Mouse (Mus musculus) liver, embryonic 14.5 days (tissue): ENCODE results near the gene Zmynd12.

ENCODE experiments used
- CTCF ChIP-seq: IDR thresholded peaks from 2 replicates; pipeline ENCODE4 v1.5.1; 2016; ENCODE audit warnings: antibody characterized with exemption, low read depth, control low read depth
- EP300 ChIP-seq: IDR thresholded peaks from 2 replicates; pipeline ENCODE4 v1.6.1; 2016; ENCODE audit warnings: antibody characterized with exemption, low read depth

- TF ChIP-seq CTCF (no peak), EP300 (no peak)
Measured at GRCm38 (mm10) chr4:119437936-119438335, 15.3 kb downstream of the Zmynd12 start.
